Mouse (Mus musculus): ENCODE results near the gene Phc2.

The Phc2 gene

DNA sequence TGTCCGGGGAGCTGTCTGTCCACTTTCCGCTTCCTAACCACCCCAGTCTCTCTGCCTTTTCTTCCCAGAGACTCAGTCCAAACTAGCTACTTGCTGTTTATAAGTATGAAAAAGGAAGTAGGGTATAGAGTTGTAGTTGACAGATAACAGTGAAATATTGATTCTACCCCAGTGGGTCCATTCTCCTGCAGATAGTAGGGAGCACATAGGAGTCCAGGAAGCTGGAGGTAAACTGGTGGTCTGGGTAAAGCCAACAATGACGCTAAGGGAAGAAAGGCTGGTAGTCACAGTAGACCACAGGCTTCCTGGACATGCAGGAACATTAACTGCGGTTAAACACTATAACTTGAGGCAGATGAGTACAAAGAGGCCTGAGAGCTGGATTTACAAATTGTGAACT lies 36.7 kb downstream of the Phc2 start:
- peak; percentile 14 for DNase-seq (ENCODE audit: low read depth)

DNA sequence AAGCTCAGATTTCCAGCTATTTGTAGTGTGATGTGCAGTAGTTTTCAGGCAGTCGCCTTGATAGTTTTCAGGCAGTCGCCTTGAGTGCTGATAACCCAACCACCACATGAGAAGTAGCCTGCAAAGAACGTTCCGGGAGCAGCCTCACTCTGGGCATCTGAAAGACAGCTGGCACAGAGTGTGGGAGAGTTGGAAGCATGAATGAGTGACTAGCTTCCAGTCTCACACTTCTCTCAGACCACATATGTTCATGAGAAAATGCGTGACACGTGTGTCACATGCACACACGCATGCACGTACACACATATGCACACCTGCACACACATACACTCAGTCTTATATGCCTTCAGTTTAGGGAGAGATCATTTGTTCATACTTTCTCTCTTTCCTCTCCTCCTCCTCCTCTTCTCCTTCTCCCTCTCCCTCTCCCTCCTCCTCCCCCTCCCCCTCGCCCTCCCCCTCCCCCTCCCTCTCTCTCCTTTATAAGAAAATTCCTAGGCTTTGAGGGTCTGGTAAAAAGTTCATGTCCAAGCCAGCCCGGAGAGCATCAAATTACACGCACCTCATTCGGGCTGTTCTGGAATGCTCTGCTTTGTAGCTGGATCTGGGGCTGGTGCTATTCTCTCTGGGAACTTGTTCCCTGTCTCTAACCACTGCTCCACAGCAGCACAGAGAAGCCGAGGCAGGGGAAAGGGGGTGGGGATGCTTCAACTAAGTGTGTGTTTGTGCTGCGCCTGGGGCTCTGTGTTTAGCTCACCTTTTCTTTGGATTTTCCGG lies 37.8 kb downstream of the Phc2 start:
- DNase-seq (ENCODE audit: low read depth): no peak

- DNase-seq (ENCODE audit: low read depth): no peak
Measured at GRCm38 (mm10) chr4:128693207-128693606, 38.7 kb downstream of the Phc2 start.

- DNase-seq (ENCODE audit: low read depth): no peak
Measured at GRCm38 (mm10) chr4:128694315-128694714, 39.8 kb downstream of the Phc2 start.

DNA sequence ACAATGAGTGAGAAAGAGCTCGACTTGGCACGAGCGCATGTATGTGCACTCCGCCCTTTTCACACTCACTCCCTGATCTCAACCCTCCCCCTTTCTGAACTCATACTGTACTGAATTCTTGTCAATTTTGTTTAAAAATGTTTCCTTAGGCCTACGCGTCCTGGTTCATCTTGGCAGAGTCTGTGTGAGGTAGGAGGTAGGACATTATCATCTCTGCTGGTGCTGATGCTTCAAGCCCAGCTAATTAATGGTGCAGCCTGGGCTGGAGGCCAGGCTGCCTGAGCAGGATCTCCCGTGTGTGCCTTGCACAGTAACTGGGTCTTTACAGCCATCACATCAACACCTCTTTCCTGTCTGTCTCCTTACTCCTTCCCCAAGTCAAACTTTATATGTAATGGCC lies 40.6 kb downstream of the Phc2 start:
- DNase-seq (ENCODE audit: low read depth): no peak

- DNase-seq (ENCODE audit: low read depth): no peak
Measured at GRCm38 (mm10) chr4:128698011-128698861, 43.7 kb downstream of the Phc2 start.

DNA sequence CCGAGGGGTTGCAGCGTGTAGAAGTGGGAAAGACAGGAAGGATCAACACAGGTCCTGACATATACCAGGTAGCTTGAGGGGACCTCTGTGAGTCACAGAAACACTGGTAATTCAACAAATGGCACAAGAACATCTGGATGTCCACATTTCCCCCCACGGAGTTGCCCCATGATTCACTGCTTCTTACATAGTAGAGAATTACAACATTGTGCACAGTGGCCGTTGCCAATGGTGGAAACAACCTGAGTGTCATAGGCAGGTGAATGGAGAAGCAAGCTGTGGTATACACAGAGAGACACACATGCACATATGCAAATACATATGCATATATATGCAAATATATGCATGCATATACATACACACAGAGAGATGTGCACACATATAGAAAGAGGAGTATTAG lies 45.4 kb downstream of the Phc2 start:
- DNase-seq (ENCODE audit: low read depth): no peak

GRCm38 (mm10) chr4:128700543-128700942 lies 46.0 kb downstream of the Phc2 start:
- DNase-seq (ENCODE audit: low read depth): no peak

DNA sequence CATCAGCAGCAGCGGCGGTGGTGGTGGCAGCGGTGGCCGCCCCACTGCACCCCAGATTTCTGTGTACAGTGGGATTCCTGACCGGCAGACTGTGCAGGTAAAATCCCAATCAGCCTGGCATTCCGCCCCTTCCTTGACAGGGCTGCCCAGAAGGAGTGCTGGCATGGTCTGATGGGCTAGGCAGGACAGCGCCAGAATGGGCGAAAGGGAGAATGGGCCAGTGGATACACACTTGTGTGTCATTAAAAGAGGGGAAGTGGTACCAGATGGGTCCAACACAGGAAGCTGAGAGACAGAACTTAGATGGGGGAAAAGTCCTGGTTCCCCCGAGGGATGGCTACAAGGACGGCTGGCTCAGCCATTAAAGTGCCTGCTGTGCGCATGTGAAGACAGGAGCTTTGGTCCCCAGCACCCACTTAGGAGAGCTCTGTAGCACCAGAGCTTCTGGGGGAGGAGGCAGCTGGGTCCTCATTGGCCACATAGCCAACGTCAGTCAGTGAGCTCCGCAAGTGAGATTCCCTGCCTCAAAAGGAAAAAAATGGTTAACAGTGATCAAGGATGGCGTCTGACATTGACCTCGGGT lies 50.7 kb downstream of the Phc2 start:
- no peak for DNase-seq (ENCODE audit: low read depth)

DNA sequence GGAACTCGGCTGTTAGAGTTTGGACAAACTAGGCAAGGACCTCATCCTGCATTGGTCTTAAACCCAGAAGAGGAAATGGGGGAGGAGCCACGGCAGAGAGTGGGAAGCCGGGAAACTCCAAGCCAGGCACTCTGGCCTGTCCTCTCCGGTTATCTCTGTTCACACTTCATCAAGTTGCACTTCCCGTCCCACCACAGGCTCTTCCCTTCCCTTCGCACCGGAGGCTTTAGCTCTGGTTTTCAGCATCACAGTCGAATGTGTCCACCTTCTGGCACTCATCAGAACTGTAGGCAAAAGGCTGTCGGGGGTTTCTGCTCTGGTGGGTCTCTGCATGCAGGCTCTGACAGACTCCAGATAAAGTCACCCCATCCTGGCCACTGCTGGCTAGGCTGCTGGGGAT lies 52.1 kb downstream of the Phc2 start:
- DNase-seq (ENCODE audit: low read depth): no peak

- no peak for DNase-seq (ENCODE audit: low read depth)
Measured at GRCm38 (mm10) chr4:128707384-128707783, 52.9 kb downstream of the Phc2 start.

DNA sequence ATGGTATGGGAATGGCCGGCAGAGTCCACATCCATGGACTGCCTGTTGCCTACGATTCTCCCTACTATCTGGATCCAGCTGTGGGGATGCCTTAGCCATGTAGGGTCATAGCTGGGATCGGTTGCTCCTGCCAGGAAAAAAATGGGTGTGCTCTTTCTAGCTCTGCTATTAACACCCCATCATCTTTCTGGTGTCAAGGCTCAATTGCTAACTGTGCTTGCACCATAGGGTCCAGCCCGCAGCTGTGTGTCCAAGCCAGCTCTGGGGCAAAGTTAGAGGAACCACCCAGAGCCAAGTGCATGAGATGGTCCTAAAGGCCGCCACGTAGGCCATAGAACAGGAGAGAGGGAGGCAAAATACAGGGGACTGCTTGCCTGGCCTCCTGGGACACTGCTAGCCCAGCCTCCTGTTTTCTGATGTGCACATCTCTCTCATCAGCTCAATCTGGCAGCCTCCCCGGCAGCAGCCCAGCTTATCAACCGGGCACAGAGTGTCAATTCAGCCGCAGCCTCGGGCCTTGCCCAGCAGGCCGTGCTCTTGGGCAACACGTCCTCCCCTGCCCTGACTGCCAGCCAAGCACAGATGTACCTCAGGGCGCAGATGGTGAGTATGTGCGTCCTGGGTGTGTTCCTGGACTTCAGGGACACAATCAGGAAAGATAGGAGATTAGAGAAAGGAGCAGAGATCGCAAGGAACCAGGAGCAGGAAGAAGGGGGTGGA lies 54.7 kb downstream of the Phc2 start:
- DNase-seq (ENCODE audit: low read depth): no peak

GRCm38 (mm10) chr4:128709781-128710166 lies 55.3 kb downstream of the Phc2 start:
- no peak for DNase-seq (ENCODE audit: low read depth)

DNA sequence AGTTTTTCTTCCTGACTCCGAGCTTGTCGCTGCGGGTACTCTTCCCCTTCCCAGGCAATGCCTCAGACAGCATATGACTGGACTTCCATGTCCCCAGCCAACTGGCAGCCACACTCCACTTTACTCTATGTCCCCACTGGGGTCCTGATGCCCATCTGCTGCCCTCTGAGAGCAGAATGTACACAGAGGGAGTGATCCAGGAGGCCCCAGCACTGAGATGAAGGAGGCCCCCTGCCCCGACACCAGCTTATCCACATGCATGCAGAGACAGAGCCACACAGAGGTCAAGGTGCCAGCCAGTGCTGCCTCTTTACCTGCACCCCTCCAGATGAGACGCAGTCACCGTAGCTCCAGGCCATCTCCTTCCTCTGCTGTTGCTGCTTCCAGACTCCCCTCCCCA lies 55.8 kb downstream of the Phc2 start:
- no peak for DNase-seq (ENCODE audit: low read depth)

- peak; percentile 22 for DNase-seq (ENCODE audit: low read depth)
Measured at GRCm38 (mm10) chr4:128710800-128711199, 56.3 kb downstream of the Phc2 start.

- peak; percentile 97 for DNase-seq (ENCODE audit: low read depth)
Measured at GRCm38 (mm10) chr4:128711455-128712135, 57.1 kb downstream of the Phc2 start.

DNA sequence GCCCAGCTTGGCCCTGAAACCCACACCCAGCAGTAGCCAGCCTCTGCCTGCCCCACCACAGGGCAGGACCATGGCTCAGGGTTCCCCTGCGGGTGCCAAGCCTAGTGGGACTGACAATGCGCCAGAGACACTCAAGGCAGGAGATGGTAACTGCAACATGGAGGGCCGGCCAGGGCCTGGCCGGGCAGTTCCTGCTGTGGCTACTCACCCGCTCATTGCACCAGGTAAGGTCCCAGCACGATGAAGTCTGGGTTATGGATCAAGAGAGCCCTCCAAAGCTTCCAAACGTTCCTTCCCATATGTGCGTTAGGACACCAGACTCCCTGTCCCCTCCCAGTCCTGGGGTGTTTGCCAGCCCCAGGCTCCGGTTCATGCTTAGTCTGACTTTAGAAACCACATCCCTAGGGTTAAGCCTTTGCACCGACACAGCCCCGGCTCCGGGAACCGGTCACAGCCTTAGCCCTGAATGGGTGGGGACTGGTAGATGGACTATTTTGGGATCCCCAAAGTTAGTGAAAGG lies 57.7 kb downstream of the Phc2 start:
- no peak for DNase-seq (ENCODE audit: low read depth)

DNA sequence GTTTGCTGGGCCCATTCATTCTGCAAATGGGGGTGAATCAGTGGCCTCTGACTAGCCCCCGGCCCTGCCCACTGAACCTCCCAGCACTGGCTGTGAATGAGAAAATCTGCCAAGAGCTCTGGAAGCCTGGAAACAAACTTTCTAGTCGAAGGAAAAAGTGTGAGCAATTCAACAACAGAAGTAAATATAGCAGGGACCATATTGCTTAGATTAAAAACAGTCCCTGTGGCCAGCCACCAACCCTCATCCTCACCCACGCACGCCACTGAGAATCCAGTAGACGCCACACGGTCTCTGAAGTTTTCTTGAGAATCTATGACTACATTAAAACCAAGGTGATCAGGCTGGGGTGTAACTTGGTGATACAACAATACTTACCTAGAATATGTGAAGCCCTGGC lies 58.4 kb downstream of the Phc2 start:
- no peak for DNase-seq (ENCODE audit: low read depth)

- DNase-seq (ENCODE audit: low read depth): no peak
Measured at GRCm38 (mm10) chr4:128715241-128716204, 61.0 kb downstream of the Phc2 start.

DNA sequence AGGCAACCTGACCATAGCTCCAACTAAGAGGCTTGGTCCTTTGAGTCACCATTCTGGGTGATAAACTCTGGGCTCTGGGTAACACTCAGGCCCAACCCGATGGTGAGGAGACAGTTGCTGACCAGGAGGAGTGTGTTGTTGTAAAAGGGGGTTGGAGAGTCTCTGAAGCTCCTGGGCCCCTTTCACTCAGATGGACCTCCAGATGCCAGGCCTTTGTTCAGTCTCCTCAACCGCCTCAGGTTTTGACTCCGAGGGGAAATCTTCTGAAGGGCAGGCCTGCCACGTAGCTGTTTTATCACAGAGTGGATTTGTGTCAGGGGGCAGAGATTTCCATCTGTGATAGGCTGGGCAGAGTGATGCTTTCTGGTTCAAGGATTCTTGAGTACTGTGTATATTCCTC lies 61.8 kb downstream of the Phc2 start:
- no peak for DNase-seq (ENCODE audit: low read depth)

Measured in naive thymus-derived CD4-positive, alpha-beta T cell, adult 2 months (primary cell).